Mouse (Mus musculus) CH12.LX (cell line): ENCODE measurements around the gene Ddr1. TPM values are rescaled to one million over a fixed set of nuclear protein-coding genes. Genes with fewer than 3 reads are reported as not detected.
A peak's percentile ranks its signal among the peaks of the same experiment; 100 is the strongest.

Source experiments
- DNase-seq: peaks from one replicate; pipeline ENCODE4 v3.0.0-alpha.2; 2013; ENCODE audit errors: extremely low read depth
- H3K27ac ChIP-seq: 2 replicates; pipeline ENCODE4 v1.5.1; 2012; ENCODE audit warnings: low read depth, mild to moderate bottlenecking, control low read depth, moderate library complexity; ENCODE audit not compliant: insufficient read depth
- H3K27me3 ChIP-seq: replicated peaks from 2 replicates; pipeline ENCODE3; 2012; ENCODE audit warnings: inconsistent platforms
- H3K36me3 ChIP-seq, 2 experiments: replicated peaks in 1 of 2; 2 replicates each; pipeline versions ENCODE3 to v1.6.1; 2012; ENCODE audit warnings: inconsistent platforms in 1 of 2, low read length in 1 of 2, mild to moderate bottlenecking in 1 of 2, mixed read lengths in 1 of 2, moderate library complexity in 1 of 2; ENCODE audit not compliant: control insufficient read depth in 1 of 2, insufficient read depth in 1 of 2
- H3K4me1 ChIP-seq, 2 experiments: 2 replicates each; pipeline ENCODE4 v1.6.1; 2012; ENCODE audit warnings: inconsistent platforms in 1 of 2, moderate library complexity in 1 of 2; ENCODE audit not compliant: insufficient read depth in 2 of 2, control insufficient read depth in 1 of 2
- H3K4me2 ChIP-seq: 2 replicates; pipeline ENCODE4 v1.6.1; 2012; ENCODE audit warnings: low read depth, mild to moderate bottlenecking, control low read depth; ENCODE audit not compliant: poor library complexity, insufficient read depth, severe bottlenecking
- H3K4me3 ChIP-seq, 3 experiments: fragments of 150-350 bp in 1 of 3; sonication (generic) in 1 of 3; replicated peaks in 1 of 3; 2 replicates each; pipeline versions ENCODE3 to v1.5.1; 2011 to 2012; ENCODE audit warnings: low read depth in 2 of 3, low read length in 2 of 3, mild to moderate bottlenecking in 2 of 3, moderate library complexity in 2 of 3, control low read depth in 1 of 3, improper control_type of control experiment in 1 of 3, inconsistent platforms in 1 of 3, mixed read lengths in 1 of 3; ENCODE audit not compliant: poor library complexity in 1 of 3
- H3K79me2 ChIP-seq: replicated peaks from 2 replicates; pipeline ENCODE4 v1.6.1; 2012; ENCODE audit warnings: mild to moderate bottlenecking, moderate library complexity; ENCODE audit not compliant: control insufficient read depth, poor library complexity, insufficient read depth, severe bottlenecking; ENCODE audit errors: extremely low read depth
- H3K9ac ChIP-seq: 2 replicates; pipeline ENCODE4 v1.6.1; 2012; ENCODE audit warnings: low read depth, mild to moderate bottlenecking, control low read depth, moderate library complexity; ENCODE audit not compliant: insufficient read depth
- H3K9me3 ChIP-seq: replicated peaks from 2 replicates; pipeline ENCODE3; 2012; ENCODE audit warnings: low read length, inconsistent platforms, mixed read lengths
- CTCF ChIP-seq, 2 experiments: IDR thresholded peaks in 1 of 2; conservative IDR thresholded peaks in 1 of 2; 2 replicates each; pipeline ENCODE4 v1.5.1; 2011 to 2012; ENCODE audit warnings: low read depth in 2 of 2, low read length in 2 of 2, improper control_type of control experiment in 1 of 2, inconsistent platforms in 1 of 2, mild to moderate bottlenecking in 1 of 2, moderate library complexity in 1 of 2
- E2F4 ChIP-seq: IDR thresholded peaks from 2 replicates; pipeline ENCODE4 v1.6.1; 2011; ENCODE audit warnings: low read depth, low read length, improper control_type of control experiment; ENCODE audit not compliant: insufficient replicate concordance
- ETS1 ChIP-seq: conservative IDR thresholded peaks from 2 replicates; pipeline ENCODE4 v1.6.1; 2012; ENCODE audit warnings: low read depth, mild to moderate bottlenecking, inconsistent platforms, low read length, improper control_type of control experiment, moderate library complexity
- JUN ChIP-seq: IDR thresholded peaks from 2 replicates; pipeline ENCODE4 v1.6.1; 2011; ENCODE audit warnings: low read depth, mild to moderate bottlenecking, low read length, improper control_type of control experiment, moderate library complexity; ENCODE audit not compliant: insufficient read depth
- POLR2A ChIP-seq: IDR thresholded peaks from 2 replicates; pipeline ENCODE4 v1.6.1; 2011; ENCODE audit warnings: low read depth, mild to moderate bottlenecking, improper control_type of control experiment, low read length
- SMC3 ChIP-seq: IDR thresholded peaks from 2 replicates; pipeline ENCODE4 v1.6.1; 2011; ENCODE audit warnings: low read depth, low read length, improper control_type of control experiment
- TBP ChIP-seq: conservative IDR thresholded peaks from 2 replicates; pipeline ENCODE4 v1.6.1; 2011; ENCODE audit warnings: low read depth, low read length, improper control_type of control experiment
- ZKSCAN1 ChIP-seq: IDR thresholded peaks from 2 replicates; pipeline ENCODE4 v1.6.1; 2012; ENCODE audit warnings: low read depth, inconsistent platforms, low read length, improper control_type of control experiment, borderline replicate concordance
- ZMIZ1 ChIP-seq: IDR thresholded peaks from 2 replicates; pipeline ENCODE4 v1.6.1; 2012; ENCODE audit warnings: low read depth, mild to moderate bottlenecking, inconsistent platforms, low read length, improper control_type of control experiment
- dilution Hi-C: fragments of 300-500 bp; cut with MboI; formaldehyde crosslinking; loops from 2 replicates; pipeline ENCODE4 v1.14.3; 2020; ENCODE audit warnings: low sequenced_read_pairs; ENCODE audit not compliant: extremely low pct_unique_long_range_greater_than_20kb, extremely low pct_ligation_motif_present
- in situ Hi-C: fragments of 300-500 bp; cut with MboI; formaldehyde crosslinking; loops from 3 replicates; pipeline ENCODE4 v1.14.3; 2019; ENCODE audit warnings: low sequenced_read_pairs, low pct_ligation_motif_present, low pct_unique_long_range_greater_than_20kb, mixed read lengths
- polyA plus RNA-seq: library from polyadenylated mRNA; unstranded; fragments of >175 nt; gene quantifications from 2 replicates; pipeline ENCODE4 v1.2.1, GENCODE M21; 2012; ENCODE audit warnings: low read depth; ENCODE audit not compliant: insufficient read length
- total RNA-seq, 2 experiments: library from RNA; depleted of rRNA; stranded (reverse); fragments of 300-350 nt in 1 of 2; fragments of >200 nt in 1 of 2; gene quantifications; 2 replicates each; pipeline ENCODE4 v1.2.3; 2012 to 2014

Ddr1 gene
- total and polyA plus RNA-seq, 3 experiments = 0.83 to 3.6 (median 3.1) TPM

- TF ChIP-seq E2F4 = no peak
- no peak for TF ChIP-seq ZMIZ1
- TF ChIP-seq ETS1 = no peak
Observed at GRCm38 (mm10) chr17:35635699-35636111, 68.7 kb downstream of the Ddr1 start (continued).

- in situ Hi-C loops (no loop called here), dilution Hi-C loops (no loop called here)
- peak; percentile 40 for DNase-seq
Observed at GRCm38 (mm10) chr17:35635202-35635601, 69.2 kb downstream of the Ddr1 start.

GRCm38 (mm10) chr17:35633992-35634391 lies 70.4 kb downstream of the Ddr1 start:
- Histone ChIP-seq H3K36me3 (no peaks in the 10 kb centered on the region), H3K27ac (no peak overlapping the region), H3K9ac (no peak overlapping the region), H3K4me2 (no peak overlapping the region), H3K9me3 (no peaks in the 10 kb centered on the region), H3K4me1 (peaks cover 7 to 10% of the 10 kb centered on the region in 2 experiments), H3K4me3 (no peak overlapping the region), H3K79me2 (no peaks in the 10 kb centered on the region), H3K27me3 (peaks cover 35% of the 10 kb centered on the region)
- DNase-seq = no peak
- dilution Hi-C loops = no loop called here
- in situ Hi-C loops = no loop called here
- TF ChIP-seq CTCF (conservative IDR thresholded peaks at IDR 0.05 in 1 of 2, IDR thresholded peaks at IDR 0.05 in 1 of 2; ENCODE audit: low read depth in 2 of 2, low read length in 2 of 2) = 0 out of 4 replicates have a peak, but pooled peaks of 1 of the 2 experiments have one; percentile 6
- no peak for TF ChIP-seq JUN

More at GRCm38 (mm10) chr17:35635202-35635601, 69.2 kb downstream of the Ddr1 start:
- peaks cover 7 to 10% of the 10 kb centered on the region in 2 experiments for H3K4me1 ChIP-seq
- H3K27ac ChIP-seq = no peak overlapping the region
- peaks cover 34% of the 10 kb centered on the region for H3K27me3 ChIP-seq
- H3K36me3 ChIP-seq = no peaks in the 10 kb centered on the region
- no peak overlapping the region for H3K4me2 ChIP-seq
- H3K9me3 ChIP-seq = no peaks in the 10 kb centered on the region
- no peak overlapping the region for H3K9ac ChIP-seq
- H3K4me3 ChIP-seq = no peak overlapping the region
- H3K79me2 ChIP-seq = no peaks in the 10 kb centered on the region
- TF ChIP-seq SMC3 = 0 out of 2 replicates have a peak, but pooled peaks have one; percentile 3
- no peak for TF ChIP-seq POLR2A
- TF ChIP-seq CTCF (conservative IDR thresholded peaks at IDR 0.05 in 1 of 2, IDR thresholded peaks at IDR 0.05 in 1 of 2; ENCODE audit: low read depth in 2 of 2, low read length in 2 of 2) = peak in 1 of 2 experiments; percentile 39; a peak in 1 of 4 replicates
- no peak for TF ChIP-seq TBP
- no peak for TF ChIP-seq ZKSCAN1
- TF ChIP-seq, all 38 proteins: peak for 2

Other genes with a start within 250 kb of the Ddr1 start
Only the 20 nearest of the 23 such genes appear.
- gene Pou5f1, start 198.6 kb downstream of the Ddr1 start, total RNA-seq (2012; rRNA removed) = 0.13 and 0.17 TPM in 2 replicates
- not detected in 2 replicates for gene Pou5f1, start 198.6 kb downstream of the Ddr1 start, total RNA-seq (2014; rRNA removed)
- gene Pou5f1, start 198.6 kb downstream of the Ddr1 start, polyA plus RNA-seq = 0.38 TPM in 1 of 2 replicates, not detected in the other
- gene Tcf19, start 187.8 kb downstream of the Ddr1 start, total RNA-seq (2012; rRNA removed) = 37.7 and 46.0 TPM in 2 replicates
- gene Tcf19, start 187.8 kb downstream of the Ddr1 start, total RNA-seq (2014; rRNA removed) = 35.3 and 38.4 TPM in 2 replicates
- 25.3 and 29.7 TPM in 2 replicates for gene Tcf19, start 187.8 kb downstream of the Ddr1 start, polyA plus RNA-seq
- gene Cchcr1, start 187.5 kb downstream of the Ddr1 start, total RNA-seq (2012; rRNA removed) = 11.5 and 13.0 TPM in 2 replicates
- gene Cchcr1, start 187.5 kb downstream of the Ddr1 start, total RNA-seq (2014; rRNA removed) = 5.2 and 8.0 TPM in 2 replicates
- gene Cchcr1, start 187.5 kb downstream of the Ddr1 start, polyA plus RNA-seq = 11.3 and 12.7 TPM in 2 replicates
- gene Psors1c2, start 171.4 kb downstream of the Ddr1 start, total RNA-seq (2012; rRNA removed) = not detected in 2 replicates
- not detected in 2 replicates for gene Psors1c2, start 171.4 kb downstream of the Ddr1 start, total RNA-seq (2014; rRNA removed)
- 0.27 and 0.59 TPM in 2 replicates for gene Psors1c2, start 171.4 kb downstream of the Ddr1 start, polyA plus RNA-seq
- 0.46 and 0.76 TPM in 2 replicates for gene Cdsn, start 152.5 kb downstream of the Ddr1 start, total RNA-seq (2012; rRNA removed)
- 0.08 and 0.17 TPM in 2 replicates for gene Cdsn, start 152.5 kb downstream of the Ddr1 start, total RNA-seq (2014; rRNA removed)
- gene Cdsn, start 152.5 kb downstream of the Ddr1 start, polyA plus RNA-seq = 1.3 and 1.4 TPM in 2 replicates
- not detected in 2 replicates for gene 2300002M23Rik, start 137.2 kb downstream of the Ddr1 start, total RNA-seq (2012; rRNA removed)
- not detected in 2 replicates for gene 2300002M23Rik, start 137.2 kb downstream of the Ddr1 start, total RNA-seq (2014; rRNA removed)
- not detected in 2 replicates for gene 2300002M23Rik, start 137.2 kb downstream of the Ddr1 start, polyA plus RNA-seq
- not detected in 2 replicates for gene Sfta2, start 103.1 kb downstream of the Ddr1 start, total RNA-seq (2012; rRNA removed)
- not detected in 2 replicates for gene Sfta2, start 103.1 kb downstream of the Ddr1 start, total RNA-seq (2014; rRNA removed)
- gene Sfta2, start 103.1 kb downstream of the Ddr1 start, polyA plus RNA-seq = not detected in 2 replicates
- gene Gm9573, start 78.0 kb downstream of the Ddr1 start, total RNA-seq (2012; rRNA removed) = not detected in 2 replicates
- gene Gm9573, start 78.0 kb downstream of the Ddr1 start, total RNA-seq (2014; rRNA removed) = not detected in 2 replicates
- not detected in 2 replicates for gene Gm9573, start 78.0 kb downstream of the Ddr1 start, polyA plus RNA-seq
- 0.80 and 1.3 TPM in 2 replicates for gene Mucl3, start 60.9 kb downstream of the Ddr1 start, total RNA-seq (2012; rRNA removed)
- 0.08 and 0.11 TPM in 2 replicates for gene Mucl3, start 60.9 kb downstream of the Ddr1 start, total RNA-seq (2014; rRNA removed)
- gene Mucl3, start 60.9 kb downstream of the Ddr1 start, polyA plus RNA-seq = 0.34 TPM in 2 replicates
- gene Vars2, start 37.0 kb downstream of the Ddr1 start, total RNA-seq (2012; rRNA removed) = 26.3 and 30.3 TPM in 2 replicates
- 14.0 and 16.5 TPM in 2 replicates for gene Vars2, start 37.0 kb downstream of the Ddr1 start, total RNA-seq (2014; rRNA removed)
- gene Vars2, start 37.0 kb downstream of the Ddr1 start, polyA plus RNA-seq = 23.0 and 26.6 TPM in 2 replicates
- 51.7 and 55.7 TPM in 2 replicates for gene Gtf2h4, start 30.9 kb downstream of the Ddr1 start, total RNA-seq (2012; rRNA removed)
- gene Gtf2h4, start 30.9 kb downstream of the Ddr1 start, total RNA-seq (2014; rRNA removed) = 35.3 and 40.7 TPM in 2 replicates
- gene Gtf2h4, start 30.9 kb downstream of the Ddr1 start, polyA plus RNA-seq = 40.0 and 40.4 TPM in 2 replicates
- gene Ier3, start 117.1 kb upstream of the Ddr1 start, total RNA-seq (2012; rRNA removed) = 16.5 and 27.2 TPM in 2 replicates
- 13.9 and 15.0 TPM in 2 replicates for gene Ier3, start 117.1 kb upstream of the Ddr1 start, total RNA-seq (2014; rRNA removed)
- 12.4 and 12.6 TPM in 2 replicates for gene Ier3, start 117.1 kb upstream of the Ddr1 start, polyA plus RNA-seq
- 14.2 and 21.6 TPM in 2 replicates for gene Flot1, start 118.6 kb upstream of the Ddr1 start, total RNA-seq (2012; rRNA removed)
- gene Flot1, start 118.6 kb upstream of the Ddr1 start, total RNA-seq (2014; rRNA removed) = 12.8 and 16.3 TPM in 2 replicates
- gene Flot1, start 118.6 kb upstream of the Ddr1 start, polyA plus RNA-seq = 17.6 and 18.9 TPM in 2 replicates
- gene Tubb5, start 133.7 kb upstream of the Ddr1 start, total RNA-seq (2012; rRNA removed) = 1,014 and 1,058 TPM in 2 replicates
- gene Tubb5, start 133.7 kb upstream of the Ddr1 start, total RNA-seq (2014; rRNA removed) = 1,031 and 1,121 TPM in 2 replicates
- gene Tubb5, start 133.7 kb upstream of the Ddr1 start, polyA plus RNA-seq = 962 and 1,053 TPM in 2 replicates
- 8.2 and 8.5 TPM in 2 replicates for gene Mdc1, start 136.9 kb upstream of the Ddr1 start, total RNA-seq (2012; rRNA removed)
- 2.4 and 3.3 TPM in 2 replicates for gene Mdc1, start 136.9 kb upstream of the Ddr1 start, total RNA-seq (2014; rRNA removed)
- gene Mdc1, start 136.9 kb upstream of the Ddr1 start, polyA plus RNA-seq = 14.4 and 15.7 TPM in 2 replicates
- 12.5 and 16.7 TPM in 2 replicates for gene Nrm, start 156.7 kb upstream of the Ddr1 start, total RNA-seq (2012; rRNA removed)
- gene Nrm, start 156.7 kb upstream of the Ddr1 start, total RNA-seq (2014; rRNA removed) = 10.0 and 12.1 TPM in 2 replicates
- gene Nrm, start 156.7 kb upstream of the Ddr1 start, polyA plus RNA-seq = 14.0 and 15.4 TPM in 2 replicates
- 20.5 and 21.4 TPM in 2 replicates for gene Ppp1r18, start 161.0 kb upstream of the Ddr1 start, total RNA-seq (2012; rRNA removed)
- 7.5 and 8.5 TPM in 2 replicates for gene Ppp1r18, start 161.0 kb upstream of the Ddr1 start, total RNA-seq (2014; rRNA removed)
- 48.9 and 50.1 TPM in 2 replicates for gene Ppp1r18, start 161.0 kb upstream of the Ddr1 start, polyA plus RNA-seq
- gene Dhx16, start 175.2 kb upstream of the Ddr1 start, total RNA-seq (2012; rRNA removed) = 75.3 and 81.0 TPM in 2 replicates
- 74.8 and 75.0 TPM in 2 replicates for gene Dhx16, start 175.2 kb upstream of the Ddr1 start, total RNA-seq (2014; rRNA removed)
- gene Dhx16, start 175.2 kb upstream of the Ddr1 start, polyA plus RNA-seq = 84.4 and 107 TPM in 2 replicates
- 7.1 and 8.7 TPM in 2 replicates for gene 2310061I04Rik, start 192.8 kb upstream of the Ddr1 start, total RNA-seq (2012; rRNA removed)
- 4.2 and 5.7 TPM in 2 replicates for gene 2310061I04Rik, start 192.8 kb upstream of the Ddr1 start, total RNA-seq (2014; rRNA removed)
- 39.5 and 46.4 TPM in 2 replicates for gene 2310061I04Rik, start 192.8 kb upstream of the Ddr1 start, polyA plus RNA-seq
- gene Atat1, start 205.5 kb upstream of the Ddr1 start, total RNA-seq (2012; rRNA removed) = 12.5 and 14.5 TPM in 2 replicates
- 5.2 and 5.7 TPM in 2 replicates for gene Atat1, start 205.5 kb upstream of the Ddr1 start, total RNA-seq (2014; rRNA removed)
- gene Atat1, start 205.5 kb upstream of the Ddr1 start, polyA plus RNA-seq = 9.9 and 10.4 TPM in 2 replicates